Mouse (Mus musculus) CD4-positive helper T cell, adult 2 months (primary cell): ENCODE data around the gene Cby3.
"Not testable (repeated sequence)": the region's sequence is repeated elsewhere in the genome, so short reads cannot be mapped to it uniquely, and the experiment has no call there.

Experiments
- DNase-seq: peaks from one replicate; pipeline ENCODE4 v3.0.0-alpha.2; 2012; ENCODE audit warnings: low read depth, missing footprints, low spot score

The Cby3 gene

GRCm38 (mm10) chr11:50361282-50361681 is 7.0 kb downstream of the Cby3 start:
- not testable (repeated sequence) for DNase-seq

GRCm38 (mm10) chr11:50364548-50364947 is 10.3 kb downstream of the Cby3 start:
- DNase-seq = peak; percentile 78

GRCm38 (mm10) chr11:50365322-50365721 is 11.1 kb downstream of the Cby3 start:
- no peak for DNase-seq

GRCm38 (mm10) chr11:50367531-50367930 is 13.3 kb downstream of the Cby3 start:
- DNase-seq = no peak

- DNase-seq = no peak
Measured at GRCm38 (mm10) chr11:50369360-50369911, 15.2 kb downstream of the Cby3 start.

GRCm38 (mm10) chr11:50370969-50371368 is 16.7 kb downstream of the Cby3 start:
- DNase-seq = no peak

- peak; percentile 74 for DNase-seq
Measured at GRCm38 (mm10) chr11:50371399-50371841, 17.2 kb downstream of the Cby3 start.

GRCm38 (mm10) chr11:50371911-50372310 is 17.6 kb downstream of the Cby3 start:
- DNase-seq = no peak

- DNase-seq = no peak
Measured at GRCm38 (mm10) chr11:50373086-50373485, 18.8 kb downstream of the Cby3 start.

- no peak for DNase-seq
Measured at GRCm38 (mm10) chr11:50373621-50374020, 19.4 kb downstream of the Cby3 start.

GRCm38 (mm10) chr11:50374286-50375015 is 20.2 kb downstream of the Cby3 start:
- no peak for DNase-seq

- DNase-seq = no peak
Measured at GRCm38 (mm10) chr11:50375421-50375820, 21.2 kb downstream of the Cby3 start.

GRCm38 (mm10) chr11:50376156-50376790 is 22.0 kb downstream of the Cby3 start:
- DNase-seq = peak; percentile 61

GRCm38 (mm10) chr11:50376911-50377891 is 22.9 kb downstream of the Cby3 start, which contains the start of gene Hnrnph1:
Gene Hnrnph1, plus strand, starts transcription at chr11:50376990.
- peak; percentile 99 for DNase-seq

GRCm38 (mm10) chr11:50377892-50378684 is 23.8 kb downstream of the Cby3 start:
- DNase-seq = peak; percentile 91

GRCm38 (mm10) chr11:50379023-50379752 is 24.9 kb downstream of the Cby3 start:
- no peak for DNase-seq

- DNase-seq = no peak
Measured at GRCm38 (mm10) chr11:50381311-50381710, 27.0 kb downstream of the Cby3 start.

- no peak for DNase-seq
Measured at GRCm38 (mm10) chr11:50387167-50387679, 33.0 kb downstream of the Cby3 start.

GRCm38 (mm10) chr11:50387697-50388096 is 33.4 kb downstream of the Cby3 start:
- DNase-seq = no peak
